ENCODE assay signal across 9 mouse cellular contexts in genomic region chr15:27702972-27703313, GRCm38 (mm10). TPM values are rescaled to one million over a fixed set of nuclear protein-coding genes. Genes with fewer than 3 reads are reported as not detected.
DNase-seq lines count a peak whose midpoint lies in the region; ATAC-seq and TF ChIP-seq lines count a peak whose summit lies in the region.
"Had no signal": no experiment of that assay in that cellular context is flagged by ENCODE, and none has a peak within 500 bp of the region (broad histone marks: within the 10 kb centered on the region; RNA-seq: fewer than 3 reads in every experiment).

No protein-coding gene starts in this region.

- 31% methylated on average over 1 of the region's 1 CpGs for WGBS in forebrain, embryonic 10.5 days
- WGBS in forebrain, embryonic 13.5 days: no CpG with 5 or more reads among the region's 1 CpGs
- 6% methylated on average over 1 of the region's 1 CpGs for WGBS in embryonic facial prominence, embryonic 10.5 days
- WGBS in liver, embryonic 16.5 days (ENCODE audit: insufficient replicate concordance): 0% methylated on average over 1 of the region's 1 CpGs

- H3K4me1 ChIP-seq in forebrain, embryonic 10.5 days: peaks cover 12% of the 10 kb centered on the region
- H3K4me1 ChIP-seq in forebrain, embryonic 13.5 days: peaks cover 14% of the 10 kb centered on the region
- peaks cover 16% of the 10 kb centered on the region for H3K4me1 ChIP-seq in embryonic facial prominence, embryonic 10.5 days
- no peaks in the 10 kb centered on the region; the same call in 1 of the 2 replicates for H3K4me1 ChIP-seq in liver, embryonic 16.5 days (ENCODE audit: control insufficient read depth, low read depth, low read length)

- no peaks in the 10 kb centered on the region for H3K9me3 ChIP-seq in forebrain, embryonic 10.5 days
- H3K9me3 ChIP-seq in forebrain, embryonic 13.5 days (replicated peaks): no peaks in the 10 kb centered on the region
- H3K9me3 ChIP-seq in embryonic facial prominence, embryonic 10.5 days: no peaks in the 10 kb centered on the region
- no peaks in the 10 kb centered on the region for H3K9me3 ChIP-seq in liver, embryonic 16.5 days (replicated peaks; ENCODE audit: control insufficient read depth, low read length)

- intact Hi-C loops in left cerebral cortex, adult 2 months (cut with DNase I): no loop called here

- no peaks in the 10 kb centered on the region for H3K27me3 ChIP-seq in forebrain, embryonic 10.5 days (ENCODE audit: poor library complexity, severe bottlenecking)
- no peaks in the 10 kb centered on the region for H3K27me3 ChIP-seq in forebrain, embryonic 13.5 days
- H3K27me3 ChIP-seq in embryonic facial prominence, embryonic 10.5 days (replicated peaks; ENCODE audit: low read depth, poor library complexity, severe bottlenecking): no peaks in the 10 kb centered on the region
- no peaks in the 10 kb centered on the region for H3K27me3 ChIP-seq in liver, embryonic 16.5 days (ENCODE audit: control insufficient read depth, insufficient read depth, low read depth, low read length)

- ATAC-seq in forebrain, embryonic 13.5 days: no peak
- peak; percentile 5; the same call in 1 of the 2 replicates for ATAC-seq in liver, embryonic 16.5 days (ENCODE audit: low read depth)

- peak overlapping the region; percentile 45 for H3K27ac ChIP-seq in forebrain, embryonic 10.5 days
- H3K27ac ChIP-seq in forebrain, embryonic 13.5 days: no peak overlapping the region
- H3K27ac ChIP-seq in left cerebral cortex, adult 2 months: peak overlapping the region; percentile 32; the same call in 1 of the 2 replicates
- H3K27ac ChIP-seq in embryonic facial prominence, embryonic 10.5 days (replicated peaks): peak overlapping the region; percentile 61
- H3K27ac ChIP-seq in liver, embryonic 16.5 days (ENCODE audit: low read length): peak overlapping the region; percentile 66

- no peak overlapping the region for H3K4me3 ChIP-seq in forebrain, embryonic 10.5 days
- no peak overlapping the region for H3K4me3 ChIP-seq in forebrain, embryonic 13.5 days
- no peak overlapping the region for H3K4me3 ChIP-seq in left cerebral cortex, adult 2 months
- no peak overlapping the region for H3K4me3 ChIP-seq in embryonic facial prominence, embryonic 10.5 days
- no peak overlapping the region for H3K4me3 ChIP-seq in liver, embryonic 16.5 days (ENCODE audit: low read depth, low read length)

- no peak overlapping the region for H3K9ac ChIP-seq in forebrain, embryonic 13.5 days
- H3K9ac ChIP-seq in liver, embryonic 16.5 days (ENCODE audit: low read depth, low read length): no peak overlapping the region

- H3K36me3 ChIP-seq in forebrain, embryonic 10.5 days (replicated peaks): no peaks in the 10 kb centered on the region
- H3K36me3 ChIP-seq in forebrain, embryonic 13.5 days (ENCODE audit: poor library complexity, severe bottlenecking): no peaks in the 10 kb centered on the region
- no peaks in the 10 kb centered on the region for H3K36me3 ChIP-seq in embryonic facial prominence, embryonic 10.5 days (replicated peaks)
- H3K36me3 ChIP-seq in liver, embryonic 16.5 days (ENCODE audit: control insufficient read depth, insufficient read depth): no peaks in the 10 kb centered on the region

- H3K4me2 ChIP-seq in forebrain, embryonic 13.5 days: no peak overlapping the region
- H3K4me2 ChIP-seq in liver, embryonic 16.5 days (ENCODE audit: low read depth, low read length): no peak overlapping the region

- DNase-seq in forebrain, embryonic 10.5 days (ENCODE audit: extremely low spot score, low spot score): no peak
- no peak for DNase-seq in left cerebral cortex, adult 2 months (ENCODE audit: extremely low spot score in 1 of 2, low spot score in 2 of 2)
- no peak for DNase-seq in left cerebral cortex, adult 8-10 months (ENCODE audit: low spot score in 2 of 2)
- DNase-seq in embryonic facial prominence, embryonic 10.5 days (ENCODE audit: low spot score): no peak
- no peak for DNase-seq in right cerebral cortex, postnatal 10 days (ENCODE audit: low spot score in 2 of 2)
- DNase-seq in layer of hippocampus, postnatal 36 days: no peak
- DNase-seq: lung, postnatal 14 days had no signal

- TF ChIP-seq CTCF in left cerebral cortex, adult 2 months (IDR thresholded peaks at IDR 0.05): no peak

RNA-seq across cellular contexts. Expression of gene Otulinl, which starts 21.6 kb away (rescaled TPM):
- polyA plus RNA-seq in forebrain, embryonic 10.5 days (2016; fragmentation: Nextera tagmentation; extraction: Ambion mirVana): 7.7 and 8.0 TPM in 2 replicates
- polyA plus RNA-seq in forebrain, embryonic 13.5 days (2015; fragmentation: Nextera tagmentation; extraction: Ambion mirVana): 6.3 and 8.8 TPM in 2 replicates
- 10 to 100 TPM; 21.1 to 30.0 TPM for total RNA-seq in left cerebral cortex, adult 2 months (2021)
- total RNA-seq in left cerebral cortex, adult 8-10 months (2022): 10 to 100 TPM; 21.0 to 35.3 (median 28.7) TPM
- 6.8 and 7.9 TPM in 2 replicates for polyA plus RNA-seq in embryonic facial prominence, embryonic 10.5 days (2016; fragmentation: Nextera tagmentation; extraction: Ambion mirVana)
- polyA plus RNA-seq in liver, embryonic 16.5 days (2015; fragmentation: Nextera tagmentation; extraction: Ambion mirVana): 8.8 and 9.5 TPM in 2 replicates
- total RNA-seq in layer of hippocampus, postnatal 36 days (2021): 10 to 100 TPM; 30.0 to 33.1 TPM
